Mouse (Mus musculus) lung, postnatal 36 days (tissue): ENCODE results near the gene Tnfrsf11a.
A peak's percentile ranks its signal among the peaks of the same experiment; 100 is the strongest.

Experiments used
- DNase-seq: peaks from one replicate; pipeline ENCODE4 v3.0.0; 2022; ENCODE audit warnings: mixed read lengths

Gene Tnfrsf11a

DNA sequence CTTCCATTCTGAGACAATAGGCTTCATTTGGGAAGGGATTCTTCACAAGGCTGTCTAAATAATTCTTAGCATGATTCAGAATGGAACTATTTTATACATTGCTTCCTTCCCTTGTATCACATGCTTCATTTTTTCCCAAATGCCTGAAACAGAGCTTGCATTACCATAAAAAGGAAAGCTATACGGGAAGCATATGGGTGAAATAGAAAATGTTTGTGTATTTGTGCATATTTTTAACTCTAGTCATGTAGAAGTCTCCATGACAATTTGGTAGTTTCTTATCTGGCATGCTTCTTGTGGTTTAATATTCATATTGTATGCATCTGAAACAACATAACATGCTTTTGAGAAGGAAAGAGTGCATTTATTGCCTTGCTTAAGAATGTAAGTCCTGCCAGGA, 52.3 kb downstream of the Tnfrsf11a start:
- no peak for DNase-seq

DNA sequence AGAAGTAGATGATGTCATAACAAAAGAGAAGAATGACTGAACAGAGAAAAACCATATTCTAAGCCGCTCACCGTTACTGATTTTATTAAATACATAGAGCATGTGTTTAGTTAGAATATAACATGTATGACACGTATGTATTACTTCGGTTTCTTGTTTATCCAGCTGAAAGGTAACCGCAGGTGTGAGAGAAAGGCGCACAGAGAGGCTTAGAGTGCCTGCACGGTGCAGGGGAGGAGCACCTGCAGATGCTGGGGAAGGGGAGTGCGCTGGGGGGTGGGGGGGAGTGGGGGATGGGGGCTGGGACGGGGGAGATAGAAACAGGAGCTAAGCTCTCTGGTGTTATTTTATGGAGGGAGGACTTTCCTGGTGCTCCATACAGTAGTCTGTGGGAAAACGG, 62.4 kb downstream of the Tnfrsf11a start:
- no peak for DNase-seq

DNA sequence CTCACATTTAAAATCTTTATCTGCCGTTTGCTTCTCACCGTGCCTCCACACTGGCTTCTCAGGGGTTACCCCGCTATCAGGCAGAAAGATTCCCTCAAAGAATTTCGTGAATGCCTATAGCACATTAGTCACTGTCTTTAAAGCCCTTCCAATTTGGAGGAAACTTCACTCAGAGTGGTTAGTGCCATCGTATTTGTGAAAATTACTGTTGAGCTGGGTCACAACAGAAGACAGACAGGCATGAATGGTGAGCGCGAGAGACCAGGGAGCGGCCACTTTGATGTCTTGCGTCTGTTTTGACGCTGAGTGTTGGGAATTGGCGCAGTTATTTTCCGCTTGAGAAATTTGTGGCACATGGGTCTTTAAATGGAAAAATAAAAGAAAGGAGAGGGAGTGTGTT, 62.9 kb downstream of the Tnfrsf11a start:
- DNase-seq, result no peak

DNA sequence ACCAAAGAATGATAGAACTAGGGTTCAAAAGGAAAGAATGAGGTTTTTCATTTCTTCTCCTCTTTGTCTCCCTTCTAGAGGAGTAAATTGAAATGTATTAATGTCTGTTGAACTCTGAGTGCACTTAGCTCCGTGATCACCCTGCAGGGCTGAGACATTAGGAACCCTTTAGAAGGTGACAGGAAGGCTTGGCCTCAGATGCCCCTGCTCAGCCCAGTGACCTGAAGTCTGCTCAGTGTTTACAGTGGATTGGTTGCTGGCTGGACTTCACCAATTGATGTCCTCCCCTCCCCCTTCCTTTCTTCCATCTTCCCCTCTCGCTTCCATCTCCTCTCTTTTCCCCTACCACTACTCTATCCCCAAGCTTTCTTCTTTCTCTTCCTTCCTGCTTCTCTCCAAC, 63.3 kb downstream of the Tnfrsf11a start:
- no peak for DNase-seq

DNA sequence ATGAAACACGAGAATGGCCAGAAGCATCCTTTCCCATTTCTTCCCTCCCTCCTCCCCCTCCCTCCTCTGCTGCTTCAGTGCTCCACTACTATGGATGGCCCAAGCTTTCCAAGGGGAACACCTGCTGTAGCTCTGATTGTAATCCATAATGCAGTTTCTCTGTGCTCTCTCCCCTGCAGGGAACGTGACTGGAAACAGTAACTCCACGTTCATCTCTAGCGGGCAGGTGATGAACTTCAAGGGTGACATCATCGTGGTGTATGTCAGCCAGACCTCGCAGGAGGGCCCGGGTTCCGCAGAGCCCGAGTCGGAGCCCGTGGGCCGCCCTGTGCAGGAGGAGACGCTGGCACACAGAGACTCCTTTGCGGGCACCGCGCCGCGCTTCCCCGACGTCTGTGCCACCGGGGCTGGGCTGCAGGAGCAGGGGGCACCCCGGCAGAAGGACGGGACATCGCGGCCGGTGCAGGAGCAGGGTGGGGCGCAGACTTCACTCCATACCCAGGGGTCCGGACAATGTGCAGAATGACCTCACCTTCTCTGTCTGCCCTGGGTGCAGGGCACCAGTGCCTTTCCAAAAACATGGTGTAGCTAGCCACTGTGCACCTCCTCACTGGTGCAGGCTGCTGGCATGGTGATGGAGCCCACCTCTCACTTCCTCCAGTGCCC, 64.0 kb downstream of the Tnfrsf11a start:
- no peak for DNase-seq

DNA sequence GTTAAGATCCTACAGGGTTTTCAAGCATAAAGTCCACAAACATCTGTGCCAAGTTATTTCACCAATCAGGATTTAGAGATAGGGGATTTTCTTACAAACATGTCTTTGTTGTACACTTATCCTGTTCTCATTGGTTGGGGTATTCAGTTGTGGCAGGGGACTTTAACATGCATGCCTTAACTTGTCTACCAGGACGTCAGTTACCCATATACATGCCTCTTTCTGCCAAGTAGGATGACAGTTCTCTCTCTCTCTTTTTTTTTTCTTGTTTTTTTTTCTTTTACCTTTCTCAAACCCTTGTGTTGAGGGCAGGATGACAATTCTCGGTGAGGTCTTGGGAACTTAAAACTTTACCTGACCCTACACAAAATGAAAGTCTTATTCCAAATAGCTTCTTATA, 65.9 kb downstream of the Tnfrsf11a start:
- DNase-seq, result no peak

DNA sequence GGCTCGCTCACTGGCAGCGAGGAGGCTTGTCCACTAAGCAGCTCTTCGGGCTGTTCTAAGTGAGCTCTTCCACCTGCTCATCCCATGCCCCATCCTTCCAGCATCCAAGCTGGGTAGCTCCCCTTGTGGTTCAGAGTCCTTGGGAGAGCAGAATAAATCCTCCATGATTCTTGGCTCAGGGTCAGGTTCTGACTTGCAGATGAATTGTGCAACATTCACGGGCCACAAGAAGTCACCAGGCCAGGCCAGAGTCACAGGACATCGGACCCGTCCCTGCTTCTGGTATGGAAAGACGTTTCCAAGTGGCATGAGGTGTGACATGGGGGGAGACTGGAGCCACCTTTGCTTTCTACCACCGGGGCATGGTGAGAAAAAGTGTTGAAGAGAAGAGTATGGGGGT, 68.3 kb downstream of the Tnfrsf11a start:
- DNase-seq, result peak; percentile 8

DNA sequence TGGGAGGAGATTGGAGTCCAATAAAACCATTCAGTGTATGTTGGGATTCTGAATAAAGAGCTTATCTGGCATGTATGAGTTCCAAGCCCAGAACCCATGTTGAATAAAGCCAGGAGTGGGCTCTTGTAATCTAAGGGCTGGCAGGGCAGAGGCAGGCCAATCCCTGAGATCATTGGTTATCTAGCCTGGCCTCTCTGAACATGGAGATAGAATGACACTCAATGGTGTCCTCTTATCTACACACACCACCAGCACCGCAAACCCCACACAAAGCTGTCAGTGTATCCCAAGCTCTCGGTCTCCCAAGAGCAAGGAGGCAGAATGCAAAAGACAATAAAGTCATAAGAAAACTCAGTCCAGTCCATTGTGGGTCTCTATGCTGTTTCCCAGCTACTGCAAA, 70.8 kb downstream of the Tnfrsf11a start:
- no peak for DNase-seq

DNA sequence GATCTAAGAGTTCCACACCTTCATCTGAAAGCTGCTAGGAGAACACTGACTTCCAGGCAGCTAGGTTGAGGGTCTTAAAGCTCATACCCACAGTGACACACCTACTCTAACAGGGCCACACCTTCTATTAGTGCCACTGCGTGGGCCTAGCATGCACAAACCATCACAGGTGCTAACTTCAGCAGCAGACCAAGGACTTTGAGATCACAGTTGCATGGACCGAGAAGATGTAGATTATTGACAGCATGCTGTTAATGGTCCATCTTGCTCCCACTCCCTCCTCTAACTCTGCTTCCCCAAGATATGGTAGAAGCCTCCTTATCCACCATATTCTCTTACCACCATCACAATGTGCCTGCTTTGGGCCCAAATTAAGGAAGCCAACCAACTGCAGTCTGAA, 79.2 kb downstream of the Tnfrsf11a start:
- DNase-seq, result no peak

DNA sequence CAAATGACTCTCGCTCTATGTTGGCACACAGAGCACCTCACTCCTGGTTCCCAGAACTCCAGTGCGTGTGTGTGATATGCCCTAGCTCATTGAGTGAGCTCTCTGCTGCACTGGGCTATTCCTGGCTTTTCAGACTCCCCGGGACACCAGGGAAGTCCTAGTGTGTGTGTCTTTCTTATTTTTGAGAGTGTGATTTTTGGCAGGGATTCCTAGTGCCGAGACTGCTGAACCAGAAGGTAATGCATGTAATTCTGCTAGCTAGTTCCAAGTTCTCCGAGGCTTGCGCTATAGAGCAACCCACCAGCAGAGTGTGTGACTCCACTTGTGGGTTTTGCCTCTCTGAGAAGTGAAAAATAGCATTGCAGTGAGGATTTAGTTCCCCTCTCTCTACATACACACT, 96.1 kb downstream of the Tnfrsf11a start:
- no peak for DNase-seq

DNA sequence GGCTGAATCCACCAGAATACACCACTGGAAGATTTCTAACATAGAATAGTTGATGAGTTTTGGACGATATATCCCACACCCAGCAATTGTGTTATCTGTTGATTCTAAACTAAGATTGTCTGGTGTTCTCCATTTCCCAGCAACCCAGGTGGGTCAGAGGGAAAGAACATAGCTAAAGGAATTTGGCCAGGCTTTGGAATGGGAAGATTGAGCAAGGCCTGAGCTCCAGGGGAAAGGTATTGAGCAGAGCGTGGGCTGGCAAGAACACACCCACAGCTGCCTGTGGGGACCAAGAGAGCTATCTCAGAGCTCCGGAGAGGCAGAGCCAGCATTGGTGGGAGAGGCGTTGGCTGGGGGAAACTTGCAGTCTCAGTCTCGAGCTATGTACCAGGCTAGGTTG, 97.3 kb downstream of the Tnfrsf11a start:
- no peak for DNase-seq

DNA sequence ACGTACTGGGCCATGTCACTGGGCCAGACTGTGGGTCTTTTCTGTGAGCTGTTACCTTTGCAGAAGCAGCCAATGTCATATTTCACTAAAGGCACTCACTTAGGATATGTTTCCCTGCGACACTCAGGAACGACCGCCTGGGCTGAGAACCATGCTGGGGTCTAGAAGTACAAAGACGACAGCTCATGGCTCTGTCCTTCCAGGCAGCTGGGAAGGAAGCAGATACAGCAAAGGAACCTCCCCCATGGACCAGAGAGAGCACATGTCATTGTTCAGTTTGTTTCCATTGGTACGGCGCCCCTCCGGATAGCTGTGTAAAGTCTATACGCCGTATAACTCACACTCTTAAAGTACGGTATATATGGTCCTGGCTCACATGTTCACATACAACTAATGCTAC, 97.9 kb downstream of the Tnfrsf11a start:
- no peak for DNase-seq

DNA sequence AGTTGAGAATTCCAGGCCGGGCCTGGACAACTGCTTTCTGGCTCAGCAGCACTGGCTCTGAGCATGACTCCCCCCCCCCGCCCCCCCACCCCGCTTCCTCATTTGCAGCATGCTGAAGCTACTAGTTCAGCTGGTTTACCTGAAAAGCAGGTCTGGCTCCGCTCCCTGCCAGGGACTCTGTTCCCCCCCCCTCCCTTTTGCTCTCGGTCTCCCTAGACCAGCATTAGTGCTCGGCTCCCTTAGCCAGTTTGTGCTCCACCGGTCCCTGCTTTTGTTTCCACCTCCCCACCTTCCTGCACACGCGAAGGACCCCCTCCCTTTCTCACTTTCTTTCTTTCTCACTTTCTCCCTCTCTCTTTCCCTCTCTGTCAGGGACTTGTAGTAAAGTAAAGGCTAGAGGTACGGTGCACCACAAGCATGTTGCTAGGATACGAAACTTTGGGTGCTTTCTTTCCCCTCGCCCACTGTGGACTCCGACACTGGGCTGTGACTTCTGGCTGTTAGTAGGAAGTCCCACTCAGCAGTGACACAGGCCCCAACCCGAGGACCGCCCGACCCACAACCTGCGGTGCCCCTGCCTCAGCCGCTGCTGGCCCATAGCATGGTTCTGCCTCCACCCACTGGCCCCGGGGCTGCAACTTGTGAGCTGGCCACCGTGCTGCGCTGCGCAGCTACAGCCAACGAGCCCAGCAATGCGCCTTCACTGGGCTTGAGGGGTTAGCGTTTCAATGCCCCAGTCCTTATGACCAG, 100.2 kb downstream of the Tnfrsf11a start:
- peak; percentile 10 for DNase-seq

DNA sequence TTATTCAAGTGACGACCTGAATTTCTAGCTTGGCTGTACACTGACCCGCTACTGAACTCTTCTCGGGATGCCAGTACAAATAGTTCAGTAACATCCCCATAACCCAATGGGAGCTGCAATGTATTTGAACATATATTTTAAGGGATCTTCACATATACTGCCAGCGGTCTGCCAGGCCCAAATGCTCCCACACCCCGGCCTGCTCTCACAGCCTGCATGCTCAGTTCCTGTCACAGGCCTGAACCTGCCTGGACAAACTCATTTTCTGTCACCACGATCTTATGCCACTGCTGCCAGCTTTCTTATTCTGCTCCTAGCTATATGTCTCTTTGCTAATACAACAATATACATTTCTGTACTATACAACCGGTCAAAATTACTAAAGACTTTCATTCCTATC, 100.9 kb downstream of the Tnfrsf11a start:
- no peak for DNase-seq

DNA sequence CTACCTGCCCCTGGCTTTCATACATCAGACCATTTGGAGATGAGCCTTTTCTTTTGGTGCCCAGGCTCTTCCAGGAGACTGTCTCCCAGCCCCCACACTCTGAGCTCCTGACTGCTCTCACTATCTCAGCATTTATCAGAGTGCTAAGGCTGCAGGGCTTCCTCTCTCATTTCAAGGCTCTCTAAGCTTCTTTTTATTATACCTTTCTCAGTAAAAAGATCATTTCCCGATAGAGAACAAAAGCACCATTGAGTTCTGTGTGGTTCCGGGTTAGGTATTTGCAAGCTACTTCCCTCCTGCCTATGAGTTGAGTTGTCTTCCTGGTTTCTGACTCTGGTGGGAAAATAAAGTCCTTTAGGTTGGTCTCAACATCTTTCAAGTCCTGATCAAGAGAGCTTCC, 103.0 kb downstream of the Tnfrsf11a start:
- DNase-seq, result no peak

DNA sequence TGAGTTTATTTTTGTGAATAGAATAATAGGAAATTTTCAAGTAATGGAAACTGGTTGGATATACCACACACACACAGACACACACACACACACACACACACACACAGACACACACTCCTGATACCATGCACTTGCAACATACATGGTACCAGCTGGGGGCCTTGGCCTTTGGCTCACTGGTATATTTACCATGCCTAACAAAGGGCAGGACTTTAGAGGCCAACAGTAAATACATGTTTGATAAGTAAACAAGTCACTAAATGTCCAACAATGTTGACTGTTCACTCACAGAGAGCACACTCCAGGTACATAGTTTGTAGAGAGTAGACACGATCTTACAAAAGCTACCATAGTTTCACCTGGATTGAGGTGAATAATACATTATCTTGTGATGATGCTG, 104.6 kb downstream of the Tnfrsf11a start:
- no peak for DNase-seq

DNA sequence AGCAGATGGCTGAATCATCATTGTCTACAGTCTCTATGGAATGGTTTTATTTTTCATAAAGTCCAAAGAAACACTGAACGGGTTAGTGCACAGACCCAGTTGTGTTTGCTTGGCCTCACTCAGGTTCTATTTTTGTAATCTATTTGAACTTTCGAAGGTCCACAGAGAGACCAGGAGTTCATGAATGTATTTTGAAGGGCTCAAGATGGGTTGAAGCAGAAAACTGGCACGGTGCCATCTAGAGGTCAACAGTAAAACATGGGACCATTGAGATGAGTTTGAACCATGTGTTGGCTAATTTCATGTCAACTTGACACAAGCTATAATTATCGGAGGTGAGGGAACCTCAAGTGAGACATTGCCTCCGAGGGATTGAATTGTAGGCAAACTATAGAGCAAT, 105.1 kb downstream of the Tnfrsf11a start:
- no peak for DNase-seq

DNA sequence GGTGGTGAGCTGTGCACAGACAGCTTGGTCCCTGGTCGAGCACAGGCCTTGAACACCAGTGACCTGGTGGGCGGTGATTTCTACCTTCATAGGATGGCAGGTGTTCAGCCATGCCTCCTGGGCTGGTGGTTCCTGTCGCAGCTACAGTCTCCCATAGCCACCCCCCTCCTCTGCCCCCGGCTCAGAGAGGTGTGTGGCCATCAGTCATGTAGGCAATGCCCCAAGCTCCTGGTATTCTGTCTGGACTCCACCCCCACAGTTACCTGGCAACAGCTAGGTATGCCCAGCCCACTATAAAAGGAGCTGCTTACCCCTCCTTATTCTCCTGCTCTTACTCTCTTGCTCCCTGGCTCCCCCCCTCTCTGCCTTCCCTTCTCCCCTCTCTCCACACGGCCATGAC, 105.8 kb downstream of the Tnfrsf11a start:
- no peak for DNase-seq

DNA sequence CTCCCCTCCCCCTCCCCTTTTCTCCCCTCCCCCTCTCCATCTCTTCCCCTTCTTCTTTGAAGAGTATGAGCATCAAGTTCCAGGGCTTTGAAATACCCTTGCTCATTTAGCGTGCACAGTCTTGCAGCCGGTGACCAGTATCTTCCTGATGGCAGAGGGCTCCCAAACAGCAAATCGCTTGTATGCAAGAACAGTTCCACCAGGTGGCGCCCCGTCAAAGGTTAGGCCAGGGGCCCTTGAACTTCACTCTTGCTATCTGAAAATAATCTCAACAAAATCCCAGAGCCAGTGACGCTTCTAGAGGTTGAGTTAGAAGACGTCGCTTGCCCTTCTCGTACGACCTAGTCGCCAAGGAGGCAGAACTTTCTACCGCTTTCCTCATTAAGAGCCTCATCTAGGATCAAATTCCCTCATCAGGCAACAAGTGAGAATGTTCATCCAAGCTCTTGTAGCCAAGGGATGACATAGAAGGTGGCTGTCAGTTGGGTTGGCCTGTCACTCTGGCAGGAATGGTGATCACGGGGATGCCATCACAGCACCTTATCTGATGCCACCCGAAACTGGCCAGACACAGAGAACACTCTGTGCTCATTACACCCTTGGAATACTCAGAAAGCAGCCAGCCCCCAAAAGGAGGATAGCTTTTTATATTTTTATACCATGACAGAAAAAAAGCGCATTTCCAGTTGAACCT, 110.7 kb downstream of the Tnfrsf11a start:
- peak; percentile 96 for DNase-seq

DNA sequence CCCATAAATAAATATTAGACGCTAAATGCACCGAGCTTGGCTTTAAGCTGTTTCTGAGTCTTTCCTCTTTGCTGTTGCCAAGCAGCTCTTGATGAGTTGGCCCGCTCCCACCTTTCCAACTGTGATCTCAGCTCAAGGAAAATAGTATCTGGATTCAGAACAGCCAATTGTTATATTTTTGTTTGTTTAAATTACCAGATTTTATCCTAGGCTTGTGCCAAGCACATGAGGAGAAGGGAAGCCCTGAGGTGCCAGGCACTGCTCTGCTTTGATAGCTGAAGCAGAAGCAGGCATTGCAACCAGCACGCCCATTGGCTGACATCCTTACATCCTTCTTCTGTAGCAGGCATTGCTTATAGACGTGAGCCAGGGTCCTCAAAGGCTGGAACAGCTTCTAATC, 114.5 kb downstream of the Tnfrsf11a start:
- no peak for DNase-seq
